Mouse (Mus musculus) intestine, embryonic 15.5 days (tissue): Measurements from ENCODE around the gene St6galnac3. TPM values are rescaled to one million over a fixed set of nuclear protein-coding genes. Genes with fewer than 3 reads are reported as not detected.

ENCODE experiments used
- ATAC-seq: fragments of 200-750 bp; cut with Nextera tagmentation; 2 replicates; pipeline ENCODE4 v1.8.0; 2017; ENCODE audit warnings: moderate TSS enrichment, moderate library complexity
- H3K27ac ChIP-seq: fragments of 300-500 bp; sonication (generic); 2 replicates; pipeline ENCODE4 v1.5.1; 2015; ENCODE audit warnings: mild to moderate bottlenecking, inconsistent platforms
- H3K27me3 ChIP-seq: fragments of 300-500 bp; sonication (generic); replicated peaks from 2 replicates; pipeline ENCODE4 v1.6.1; 2015; ENCODE audit warnings: inconsistent platforms
- H3K36me3 ChIP-seq: fragments of 300-500 bp; sonication (generic); 2 replicates; pipeline ENCODE4 v1.6.1; 2015; ENCODE audit warnings: inconsistent platforms
- H3K4me1 ChIP-seq: fragments of 300-500 bp; sonication (generic); replicated peaks from 2 replicates; pipeline ENCODE4 v1.6.1; 2015; ENCODE audit warnings: inconsistent platforms
- H3K4me2 ChIP-seq: fragments of 300-500 bp; sonication (generic); replicated peaks from 2 replicates; pipeline ENCODE4 v1.6.1; 2015; ENCODE audit warnings: mild to moderate bottlenecking, inconsistent platforms
- H3K4me3 ChIP-seq: fragments of 300-500 bp; sonication (generic); replicated peaks from 2 replicates; pipeline ENCODE4 v1.5.1; 2015; ENCODE audit warnings: inconsistent platforms
- H3K9ac ChIP-seq: fragments of 300-500 bp; sonication (generic); 2 replicates; pipeline ENCODE4 v1.6.1; 2015; ENCODE audit warnings: inconsistent platforms
- H3K9me3 ChIP-seq: fragments of 300-500 bp; sonication (generic); 2 replicates; pipeline ENCODE4 v1.6.1; 2016; ENCODE audit warnings: inconsistent platforms
- WGBS: fragments of 180-500 bp; shearing (Covaris S2); methylation state at CpG from one replicate; pipeline ENCODE4 v1.1.7; 2015; 5-methylcytosine and 5-hydroxymethylcytosine counted together
- polyA plus RNA-seq: library from polyadenylated mRNA; unstranded; fragments of >200 nt; fragmentation: Nextera tagmentation; extraction: Ambion mirVana; gene quantifications from 2 replicates; pipeline ENCODE4 v1.2.1, GENCODE M21; 2015

St6galnac3 gene
- polyA plus RNA-seq, 1 experiment from 2014 or later = 34.5 TPM

DNA sequence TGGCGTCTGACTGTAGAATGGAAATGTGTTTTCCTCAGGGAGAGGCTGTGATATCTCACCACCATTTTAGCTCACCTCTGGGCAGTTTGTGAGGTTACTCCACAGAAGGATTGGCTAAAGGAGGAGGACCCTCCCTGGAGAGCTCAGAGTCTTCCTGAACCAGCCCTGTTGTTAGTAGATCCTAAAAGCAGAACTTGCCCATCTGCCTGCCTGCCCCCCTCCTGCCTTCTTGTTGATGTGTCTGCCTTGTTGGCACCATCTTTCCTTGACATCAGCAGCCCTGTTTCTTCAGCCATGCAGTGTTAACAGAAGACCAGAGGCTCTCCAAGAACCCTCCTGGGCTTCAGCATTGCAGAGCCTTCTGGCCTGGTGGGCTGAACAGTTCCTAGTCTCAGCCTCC lies 18.1 kb downstream of the St6galnac3 start:
- Histone ChIP-seq H3K27me3 (no peaks in the 10 kb centered on the region), H3K9ac (no peak overlapping the region), H3K27ac (no peak overlapping the region), H3K4me3 (no peak overlapping the region), H3K4me2 (no peak overlapping the region), H3K4me1 (peaks cover 7% of the 10 kb centered on the region; the same call in 1 of the 2 replicates), H3K9me3 (no peaks in the 10 kb centered on the region), H3K36me3 (no peaks in the 10 kb centered on the region)
- WGBS = 77% methylated on average over 1 of the region's 1 CpGs
- no peak for ATAC-seq

DNA sequence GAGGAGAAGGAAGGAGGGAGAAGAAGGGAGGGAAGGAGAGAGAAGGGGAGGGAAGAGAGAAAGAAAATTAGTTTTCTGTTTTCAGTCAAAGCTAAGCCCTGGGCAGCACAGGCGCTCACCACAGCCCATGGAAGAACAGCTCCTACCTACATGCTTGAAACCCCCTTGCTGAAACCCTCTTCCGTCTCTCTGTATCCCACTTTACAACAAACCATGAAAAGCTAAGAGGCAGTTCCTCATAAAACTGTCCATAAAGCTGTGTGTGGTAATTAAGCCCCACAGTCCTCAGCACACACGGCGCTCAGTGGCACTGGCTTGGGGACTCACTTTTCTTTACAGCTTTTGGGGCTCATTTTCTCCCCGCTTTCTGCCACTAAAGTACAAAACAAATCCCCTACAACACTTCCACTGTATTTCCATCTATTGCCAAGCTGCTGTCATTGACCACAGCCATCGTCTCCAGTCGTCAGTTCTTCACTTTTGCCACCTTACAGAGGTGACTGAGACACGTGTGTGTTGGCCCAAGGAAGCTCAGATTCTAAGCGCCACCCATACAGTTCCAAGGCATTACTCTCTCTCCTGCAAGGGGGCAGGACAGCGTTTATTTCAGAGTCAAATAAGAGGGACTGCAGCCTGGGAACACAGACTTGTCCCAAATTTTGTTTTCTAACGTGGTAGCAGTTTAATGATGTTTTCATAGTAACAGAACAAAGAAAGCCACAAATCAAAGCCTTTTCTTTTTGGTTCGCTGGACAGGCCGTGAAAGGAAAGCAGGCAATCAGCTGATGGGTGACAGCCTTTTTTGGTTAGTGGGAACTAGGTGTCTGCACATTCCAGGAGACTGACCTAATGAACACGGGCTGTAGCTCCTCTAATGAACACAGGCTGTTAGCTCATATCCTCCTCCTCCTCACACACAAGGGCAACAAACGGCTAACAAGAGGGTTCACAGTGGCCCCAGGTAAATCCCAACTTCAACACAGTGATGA lies 22.9 kb downstream of the St6galnac3 start:
- no peaks in the 10 kb centered on the region for H3K27me3 ChIP-seq
- no peaks in the 10 kb centered on the region for H3K9me3 ChIP-seq
- H3K4me3 ChIP-seq = no peak overlapping the region
- H3K9ac ChIP-seq = no peak overlapping the region
- no peak overlapping the region for H3K4me2 ChIP-seq
- no peak overlapping the region for H3K27ac ChIP-seq
- ATAC-seq = no peak
- peaks cover 16% of the 10 kb centered on the region for H3K4me1 ChIP-seq
- WGBS = 51% methylated on average over 15 of the region's 15 CpGs
- no peaks in the 10 kb centered on the region for H3K36me3 ChIP-seq

DNA sequence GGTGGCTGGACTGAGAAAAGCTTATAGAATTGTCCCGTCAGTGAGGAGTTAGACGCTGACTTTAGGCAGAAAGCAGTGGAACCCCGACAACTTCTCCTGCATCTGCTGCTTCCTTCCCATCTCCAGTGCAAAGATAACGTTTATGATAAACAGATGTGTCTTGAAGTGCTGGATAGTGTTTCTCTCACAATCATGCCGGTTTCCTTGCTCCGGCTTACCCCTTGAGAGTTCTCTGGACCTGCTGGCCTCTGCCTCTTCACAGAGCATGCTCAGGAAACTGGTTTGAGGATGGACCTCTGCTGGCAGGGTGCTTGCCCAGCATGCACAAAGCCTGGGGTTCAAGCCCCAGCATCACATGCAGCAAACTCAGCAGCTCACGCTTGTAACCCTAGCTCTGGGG lies 23.8 kb downstream of the St6galnac3 start:
- Histone ChIP-seq H3K4me2 (no peak overlapping the region), H3K36me3 (no peaks in the 10 kb centered on the region), H3K27ac (no peak overlapping the region), H3K9me3 (no peaks in the 10 kb centered on the region), H3K27me3 (no peaks in the 10 kb centered on the region), H3K9ac (no peak overlapping the region), H3K4me1 (peaks cover 16% of the 10 kb centered on the region), H3K4me3 (no peak overlapping the region)
- 49% methylated on average over 7 of the region's 7 CpGs for WGBS
- no peak for ATAC-seq

DNA sequence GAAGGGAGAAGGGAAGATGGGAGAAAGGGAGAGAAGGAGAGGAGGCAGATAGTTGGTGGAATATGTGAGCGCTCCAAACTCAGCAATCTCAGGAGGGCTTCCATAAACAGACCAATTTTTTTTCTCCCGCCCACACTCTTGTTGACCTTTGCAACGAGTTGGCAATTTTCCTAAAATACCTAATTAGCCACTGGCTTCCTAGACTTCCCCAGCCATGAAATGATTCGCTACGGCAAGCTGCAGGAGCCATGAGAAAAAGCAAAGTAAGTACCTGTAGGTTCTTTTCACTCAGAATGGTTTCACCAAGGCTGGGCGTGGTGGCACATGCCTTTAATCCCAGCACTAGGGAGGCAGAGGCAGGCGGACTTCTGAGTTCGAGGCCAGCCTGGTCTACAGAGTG lies 25.9 kb downstream of the St6galnac3 start:
- H3K9me3 ChIP-seq = no peaks in the 10 kb centered on the region
- H3K4me2 ChIP-seq = no peak overlapping the region
- no peak overlapping the region for H3K4me3 ChIP-seq
- H3K36me3 ChIP-seq = no peaks in the 10 kb centered on the region
- peaks cover 14% of the 10 kb centered on the region for H3K4me1 ChIP-seq
- WGBS = 86% methylated on average over 8 of the region's 8 CpGs
- ATAC-seq = no peak
- no peak overlapping the region for H3K9ac ChIP-seq
- H3K27me3 ChIP-seq = no peaks in the 10 kb centered on the region
- no peak overlapping the region for H3K27ac ChIP-seq

DNA sequence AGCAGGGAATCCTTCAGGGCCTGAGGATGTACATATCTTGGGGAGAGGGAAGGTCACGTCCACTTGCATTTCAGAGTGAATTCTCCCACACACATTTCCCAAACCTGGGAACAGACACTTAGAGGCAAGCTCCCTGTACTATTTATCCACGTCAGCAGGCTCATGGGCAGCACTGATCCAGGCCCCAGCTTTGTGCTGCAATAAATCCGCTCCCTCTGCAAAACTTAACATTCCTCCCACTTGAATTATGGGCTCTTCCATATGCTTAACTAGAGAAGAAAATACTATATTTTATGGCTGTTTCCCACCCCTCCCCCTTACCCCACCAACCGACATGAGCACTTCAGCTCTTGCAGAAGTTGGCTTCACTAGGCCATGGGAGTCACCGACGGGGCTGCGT lies 32.0 kb downstream of the St6galnac3 start:
- H3K4me1 ChIP-seq = peaks cover 31% of the 10 kb centered on the region
- no peaks in the 10 kb centered on the region for H3K36me3 ChIP-seq
- peak overlapping the region; percentile 64 for H3K27ac ChIP-seq
- peak; percentile 57 for ATAC-seq
- H3K4me3 ChIP-seq = no peak overlapping the region
- no peak overlapping the region for H3K9ac ChIP-seq
- no peak overlapping the region for H3K4me2 ChIP-seq
- no peaks in the 10 kb centered on the region for H3K9me3 ChIP-seq
- WGBS = 27% methylated on average over 7 of the region's 7 CpGs
- no peaks in the 10 kb centered on the region for H3K27me3 ChIP-seq

DNA sequence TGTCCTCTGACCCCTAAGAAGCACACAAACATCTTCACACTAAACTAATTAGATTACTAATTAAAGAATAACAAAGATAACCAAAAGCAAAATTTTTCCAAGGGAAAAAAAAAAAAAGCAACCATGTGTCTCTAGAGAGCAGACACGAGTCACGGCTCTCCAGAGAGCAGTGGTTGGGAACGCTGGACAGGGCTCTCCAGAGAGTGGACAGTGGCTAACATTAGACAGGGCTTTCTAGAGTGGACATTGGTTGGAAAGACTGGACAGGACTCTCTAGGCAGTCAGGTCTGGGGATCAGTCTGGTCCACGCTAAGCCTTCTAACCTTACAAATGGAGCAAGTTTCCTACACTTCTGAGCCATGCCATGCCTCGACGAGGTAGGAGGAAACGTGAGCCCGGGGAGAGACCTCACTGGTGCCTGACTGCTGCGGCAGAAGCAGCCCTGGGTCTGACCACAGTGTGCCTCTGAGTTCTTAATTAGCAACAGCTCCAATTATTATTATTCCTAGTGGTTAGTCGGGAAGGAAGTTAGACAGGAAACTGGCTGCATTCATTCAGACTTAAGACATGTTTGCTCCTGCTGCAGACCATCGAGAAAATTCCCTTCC lies 32.7 kb downstream of the St6galnac3 start:
- H3K9me3 ChIP-seq = no peaks in the 10 kb centered on the region
- H3K27ac ChIP-seq = peak overlapping the region; percentile 64
- H3K36me3 ChIP-seq = no peaks in the 10 kb centered on the region
- no peak overlapping the region for H3K4me3 ChIP-seq
- no peaks in the 10 kb centered on the region for H3K27me3 ChIP-seq
- no peak overlapping the region for H3K4me2 ChIP-seq
- H3K9ac ChIP-seq = no peak overlapping the region
- 44% methylated on average over 11 of the region's 11 CpGs for WGBS
- peaks cover 28% of the 10 kb centered on the region for H3K4me1 ChIP-seq
- ATAC-seq = no peak

DNA sequence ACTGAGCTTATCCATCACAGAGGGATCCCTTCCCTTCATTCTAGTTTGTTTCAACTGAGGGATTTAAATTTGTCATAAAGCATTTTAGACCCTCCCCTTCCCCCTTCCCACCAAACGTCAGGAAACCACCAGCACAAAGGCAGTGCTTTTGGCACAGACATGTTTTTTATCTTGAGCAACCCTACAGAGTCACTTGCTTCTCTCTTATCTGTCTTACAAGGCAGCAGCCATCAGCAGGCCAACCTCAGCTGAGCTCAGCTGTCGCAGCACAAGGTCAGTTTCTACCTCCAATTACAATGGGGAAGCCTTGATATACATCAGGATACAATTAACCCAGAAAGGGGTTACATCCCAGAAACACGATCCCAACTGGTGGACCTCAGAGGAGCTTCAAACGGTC lies 33.4 kb downstream of the St6galnac3 start:
- Histone ChIP-seq H3K4me1 (peaks cover 28% of the 10 kb centered on the region), H3K27me3 (no peaks in the 10 kb centered on the region), H3K27ac (peak overlapping the region; percentile 1; the same call in 1 of the 2 replicates), H3K36me3 (no peaks in the 10 kb centered on the region), H3K4me2 (no peak overlapping the region), H3K9me3 (no peaks in the 10 kb centered on the region), H3K4me3 (no peak overlapping the region), H3K9ac (no peak overlapping the region)
- no peak for ATAC-seq
- WGBS = 39% methylated on average over 4 of the region's 4 CpGs

DNA sequence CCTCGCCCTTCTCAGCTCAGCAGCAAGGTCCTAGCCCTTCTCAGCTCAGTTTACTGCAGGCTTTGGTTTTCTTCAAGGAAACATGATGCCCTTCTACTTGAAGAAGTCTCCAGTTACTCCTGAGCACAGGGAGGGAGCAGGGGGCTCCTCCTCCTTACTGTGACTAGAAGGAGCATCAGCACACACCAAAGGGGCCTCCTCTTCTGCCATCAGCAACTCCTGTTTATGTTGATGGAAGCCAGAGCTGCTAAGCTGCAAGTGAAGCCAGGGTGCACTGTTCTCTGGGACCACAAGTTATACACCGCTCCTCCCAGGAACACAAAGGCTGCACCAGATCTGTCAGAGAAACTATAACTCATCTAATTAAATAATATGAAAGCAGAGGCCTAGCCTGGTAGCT lies 34.4 kb downstream of the St6galnac3 start:
- 33% methylated on average over 2 of the region's 2 CpGs for WGBS
- no peaks in the 10 kb centered on the region for H3K36me3 ChIP-seq
- H3K4me1 ChIP-seq = peaks cover 28% of the 10 kb centered on the region
- ATAC-seq = peak; percentile 65
- no peak overlapping the region for H3K4me3 ChIP-seq
- H3K4me2 ChIP-seq = no peak overlapping the region
- no peaks in the 10 kb centered on the region for H3K27me3 ChIP-seq
- no peaks in the 10 kb centered on the region for H3K9me3 ChIP-seq
- no peak overlapping the region for H3K9ac ChIP-seq
- H3K27ac ChIP-seq = peak overlapping the region; percentile 83

DNA sequence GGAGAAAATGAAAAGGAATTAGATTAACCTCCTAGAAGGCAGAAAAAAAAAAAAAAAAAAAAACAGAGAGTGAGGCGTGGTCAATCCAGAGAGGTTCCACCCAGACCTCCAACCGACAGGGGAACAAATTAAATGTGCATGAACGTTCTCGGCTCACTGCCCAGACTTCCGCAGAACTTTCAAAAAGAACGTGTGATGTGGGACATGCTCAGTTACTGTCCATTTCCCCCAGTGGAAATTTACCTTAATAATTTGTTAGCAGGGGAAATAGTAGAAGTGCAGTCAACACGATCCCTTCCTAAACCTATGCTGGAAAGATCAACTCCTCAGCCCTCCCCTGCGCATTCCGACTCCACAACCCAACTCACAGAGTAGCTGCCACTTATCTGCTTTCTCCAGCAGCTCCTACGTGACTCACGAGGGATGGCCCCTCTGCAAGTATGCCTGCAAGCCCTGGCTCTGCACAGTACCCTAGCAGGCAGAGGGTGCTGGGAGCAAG lies 35.1 kb downstream of the St6galnac3 start:
- ATAC-seq = peak; percentile 86
- Histone ChIP-seq H3K4me3 (no peak overlapping the region), H3K27me3 (no peaks in the 10 kb centered on the region), H3K4me1 (peaks cover 28% of the 10 kb centered on the region), H3K4me2 (peak overlapping the region; percentile 33; the same call in 1 of the 2 replicates), H3K9ac (no peak overlapping the region), H3K36me3 (no peaks in the 10 kb centered on the region), H3K9me3 (no peaks in the 10 kb centered on the region), H3K27ac (peak overlapping the region; percentile 83)
- WGBS = 36% methylated on average over 11 of the region's 11 CpGs

DNA sequence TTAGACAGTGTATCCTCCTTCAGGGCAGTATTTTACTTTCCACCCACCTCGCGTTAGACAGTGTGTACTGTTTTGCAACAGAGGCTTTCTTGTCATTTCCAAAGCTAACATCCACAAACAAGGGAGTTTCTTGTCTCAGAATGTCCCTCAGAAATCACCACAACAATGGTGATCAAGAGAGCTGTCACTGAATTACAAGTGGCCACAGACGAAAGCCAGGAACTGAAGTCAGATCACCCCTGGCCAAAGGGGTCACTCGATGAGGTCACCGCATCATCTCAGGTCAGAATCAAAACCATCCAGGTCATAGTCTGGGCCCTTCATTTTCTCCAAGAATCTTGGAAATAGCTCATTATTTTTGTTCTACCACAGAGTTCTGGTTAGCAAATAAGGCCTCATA lies 37.1 kb downstream of the St6galnac3 start:
- Histone ChIP-seq H3K27me3 (no peaks in the 10 kb centered on the region), H3K4me1 (peaks cover 27% of the 10 kb centered on the region), H3K4me3 (no peak overlapping the region), H3K36me3 (no peaks in the 10 kb centered on the region), H3K4me2 (no peak overlapping the region), H3K9me3 (no peaks in the 10 kb centered on the region), H3K9ac (no peak overlapping the region), H3K27ac (no peak overlapping the region)
- WGBS = 78% methylated on average over 5 of the region's 5 CpGs
- ATAC-seq = no peak

DNA sequence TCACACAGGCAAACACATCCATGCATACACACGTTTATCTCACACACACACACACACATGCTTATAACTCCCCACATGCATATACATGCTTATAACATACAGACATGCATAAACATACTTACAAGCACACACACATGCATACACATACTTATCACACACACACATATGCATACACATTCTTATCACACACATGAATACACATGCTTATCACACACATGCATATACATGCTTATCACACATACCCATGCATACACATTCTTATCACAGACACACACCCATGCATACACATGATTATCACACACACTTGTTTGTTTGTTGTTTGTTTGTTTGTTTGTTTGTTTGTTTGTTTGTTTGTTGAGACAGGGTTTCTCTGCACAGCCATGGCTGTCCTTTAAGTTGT lies 40.1 kb downstream of the St6galnac3 start:
- Histone ChIP-seq H3K36me3 (no peaks in the 10 kb centered on the region), H3K4me3 (no peak overlapping the region), H3K9me3 (no peaks in the 10 kb centered on the region), H3K9ac (no peak overlapping the region), H3K27ac (no peak overlapping the region), H3K4me1 (peaks cover 4% of the 10 kb centered on the region), H3K4me2 (no peak overlapping the region), H3K27me3 (no peaks in the 10 kb centered on the region)
- WGBS = 68% methylated on average over 1 of the region's 1 CpGs
- ATAC-seq = no peak; the same call in 1 of the 2 replicates

DNA sequence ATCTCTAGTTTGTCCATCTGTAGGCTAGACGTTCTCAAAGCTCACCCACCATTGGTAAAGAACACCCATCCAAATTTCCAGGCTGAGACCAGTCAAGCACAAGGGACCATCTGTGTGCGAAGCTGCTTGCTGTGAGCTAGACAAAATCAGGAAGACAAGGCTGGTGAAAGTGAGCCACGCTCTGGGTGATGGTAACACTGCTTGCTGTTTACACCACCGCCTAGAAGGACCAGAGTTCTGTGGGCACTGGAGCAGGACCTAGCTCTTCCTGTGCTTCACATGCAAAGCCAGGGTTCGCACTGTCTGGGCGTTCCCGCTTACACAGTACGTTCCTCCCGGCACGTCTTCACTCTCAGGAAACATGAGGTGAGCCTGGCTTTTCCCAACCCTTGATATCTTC lies 42.7 kb downstream of the St6galnac3 start:
- H3K27me3 ChIP-seq = no peaks in the 10 kb centered on the region
- 90% methylated on average over 10 of the region's 10 CpGs for WGBS
- no peak overlapping the region for H3K27ac ChIP-seq
- H3K4me2 ChIP-seq = no peak overlapping the region
- no peaks in the 10 kb centered on the region for H3K9me3 ChIP-seq
- H3K36me3 ChIP-seq = no peaks in the 10 kb centered on the region
- no peak for ATAC-seq
- no peaks in the 10 kb centered on the region for H3K4me1 ChIP-seq
- H3K4me3 ChIP-seq = no peak overlapping the region
- H3K9ac ChIP-seq = no peak overlapping the region
